ENCODE assay signal across 19 mouse cellular contexts in genomic region chr2:41498637-41499036, GRCm38 (mm10).
A peak's percentile ranks its signal among the peaks of the same experiment; 100 is the strongest.
DNase-seq lines count a peak whose midpoint lies in the region; ATAC-seq and TF ChIP-seq lines count a peak whose summit lies in the region.
"Had no signal": no experiment of that assay in that cellular context is flagged by ENCODE, and none has a peak within 500 bp of the region (broad histone marks: within the 10 kb centered on the region; RNA-seq: fewer than 3 reads in every experiment).

No protein-coding gene starts in this region.

- no peak overlapping the region for H3K4me2 ChIP-seq in forebrain, embryonic 11.5 days (ENCODE audit: low read depth, low read length, severe bottlenecking)
- no peak overlapping the region for H3K4me2 ChIP-seq in hindbrain, embryonic 14.5 days (replicated peaks)
- H3K4me2 ChIP-seq in midbrain, postnatal 0 days (ENCODE audit: low read depth, low read length, poor library complexity, severe bottlenecking): no peak overlapping the region
- H3K4me2 ChIP-seq: heart, embryonic 11.5 days; intestine, embryonic 15.5 days; kidney, embryonic 15.5 days; liver, embryonic 12.5 days had no signal

- H3K27ac ChIP-seq in forebrain, embryonic 11.5 days (ENCODE audit: low read depth, low read length): no peak overlapping the region
- no peak overlapping the region for H3K27ac ChIP-seq in forebrain, embryonic 10.5 days
- no peak overlapping the region for H3K27ac ChIP-seq in hindbrain, embryonic 14.5 days
- H3K27ac ChIP-seq in midbrain, postnatal 0 days (ENCODE audit: low read depth, low read length): no peak overlapping the region
- H3K27ac ChIP-seq: intestine, embryonic 15.5 days; kidney, embryonic 15.5 days; liver, embryonic 12.5 days had no signal

- TF ChIP-seq POLR2A in brain, embryonic 14.5 days (IDR thresholded peaks at IDR 0.05; ENCODE audit: borderline replicate concordance, extremely low read depth, insufficient read depth, insufficient read length, poor library complexity, severe bottlenecking): no peak

- no peaks in the 10 kb centered on the region for H3K27me3 ChIP-seq in forebrain, embryonic 11.5 days (ENCODE audit: control insufficient read depth, insufficient read depth, low read length)
- no peaks in the 10 kb centered on the region for H3K27me3 ChIP-seq in forebrain, embryonic 10.5 days (ENCODE audit: poor library complexity, severe bottlenecking)
- H3K27me3 ChIP-seq in hindbrain, embryonic 14.5 days (ENCODE audit: control insufficient read depth, insufficient read depth, low read length): no peaks in the 10 kb centered on the region
- H3K27me3 ChIP-seq in midbrain, postnatal 0 days (ENCODE audit: insufficient read depth, low read length): no peaks in the 10 kb centered on the region
- H3K27me3 ChIP-seq: intestine, embryonic 15.5 days; kidney, embryonic 15.5 days; liver, embryonic 12.5 days had no signal

- WGBS in forebrain, embryonic 11.5 days: 23% methylated on average over 4 of the region's 4 CpGs
- WGBS in forebrain, embryonic 10.5 days: 56% methylated on average over 4 of the region's 4 CpGs
- 34% methylated on average over 4 of the region's 4 CpGs for WGBS in hindbrain, embryonic 14.5 days
- WGBS in midbrain, postnatal 0 days: 35% methylated on average over 4 of the region's 4 CpGs

- no peaks in the 10 kb centered on the region for H3K36me3 ChIP-seq in forebrain, embryonic 11.5 days (ENCODE audit: control insufficient read depth, insufficient read depth, low read length)
- H3K36me3 ChIP-seq in forebrain, embryonic 10.5 days (replicated peaks): no peaks in the 10 kb centered on the region
- no peaks in the 10 kb centered on the region for H3K36me3 ChIP-seq in hindbrain, embryonic 14.5 days (replicated peaks; ENCODE audit: control insufficient read depth, insufficient read depth)
- H3K36me3 ChIP-seq in midbrain, postnatal 0 days (ENCODE audit: insufficient read depth, low read length): no peaks in the 10 kb centered on the region
- H3K36me3 ChIP-seq: intestine, embryonic 15.5 days; kidney, embryonic 15.5 days; liver, embryonic 12.5 days had no signal

- H3K4me1 ChIP-seq in forebrain, embryonic 11.5 days (replicated peaks; ENCODE audit: control insufficient read depth, insufficient read depth, low read length): no peaks in the 10 kb centered on the region
- peaks cover 19% of the 10 kb centered on the region for H3K4me1 ChIP-seq in forebrain, embryonic 10.5 days
- peaks cover 7% of the 10 kb centered on the region for H3K4me1 ChIP-seq in hindbrain, embryonic 14.5 days (replicated peaks; ENCODE audit: control insufficient read depth, insufficient read depth, low read length)
- no peaks in the 10 kb centered on the region for H3K4me1 ChIP-seq in midbrain, postnatal 0 days (ENCODE audit: insufficient read depth, low read length)
- H3K4me1 ChIP-seq: intestine, embryonic 15.5 days; kidney, embryonic 15.5 days; liver, embryonic 12.5 days had no signal

- H3K4me3 ChIP-seq in forebrain, embryonic 11.5 days (ENCODE audit: low read depth, low read length): no peak overlapping the region
- H3K4me3 ChIP-seq in forebrain, embryonic 10.5 days: no peak overlapping the region
- H3K4me3 ChIP-seq in hindbrain, embryonic 14.5 days (replicated peaks; ENCODE audit: low read length): no peak overlapping the region
- H3K4me3 ChIP-seq in midbrain, postnatal 0 days (ENCODE audit: low read depth, low read length): no peak overlapping the region
- H3K4me3 ChIP-seq: erythroblast, embryonic 14.5 days; intestine, embryonic 15.5 days; kidney, embryonic 15.5 days; liver, embryonic 12.5 days had no signal

- H3K9me3 ChIP-seq in forebrain, embryonic 11.5 days (ENCODE audit: control insufficient read depth, low read length): no peaks in the 10 kb centered on the region
- H3K9me3 ChIP-seq in forebrain, embryonic 10.5 days: no peaks in the 10 kb centered on the region
- H3K9me3 ChIP-seq in hindbrain, embryonic 14.5 days (ENCODE audit: control insufficient read depth, low read length): no peaks in the 10 kb centered on the region
- H3K9me3 ChIP-seq in midbrain, postnatal 0 days (ENCODE audit: low read length): no peaks in the 10 kb centered on the region
- H3K9me3 ChIP-seq: intestine, embryonic 15.5 days; kidney, embryonic 15.5 days; liver, embryonic 12.5 days had no signal

- TF ChIP-seq CTCF in brain, embryonic 14.5 days (IDR thresholded peaks at IDR 0.05; ENCODE audit: borderline replicate concordance, extremely low read depth, insufficient read depth, insufficient read length): no peak
- TF ChIP-seq CTCF in midbrain, postnatal 0 days (IDR thresholded peaks at IDR 0.05): no peak

- no peak for DNase-seq in forebrain, embryonic 11.5 days (ENCODE audit: low spot score)
- no peak for DNase-seq in forebrain, embryonic 10.5 days (ENCODE audit: extremely low spot score, low spot score)
- peak; percentile 91 for DNase-seq in brain, embryonic 14.5 days (ENCODE audit: low read depth)
- no peak for DNase-seq in hindbrain, embryonic 14.5 days (ENCODE audit: low spot score)
- DNase-seq in midbrain, postnatal 0 days (ENCODE audit: low spot score): peak; percentile 1
- no peak for DNase-seq in frontal cortex, postnatal 14 days (ENCODE audit: low spot score in 2 of 2)
- no peak for DNase-seq in spleen, postnatal 10 days (ENCODE audit: low spot score in 2 of 2)
- DNase-seq in testis, postnatal 10 days (ENCODE audit: low spot score): no peak
- DNase-seq: adrenal gland, adult 8-10 months; cerebellum, adult 18-20 months; cerebellum, postnatal 36 days; layer of hippocampus, postnatal 36 days; right cerebral cortex, postnatal 14 days; thymus, postnatal 4 days had no signal

- no peak overlapping the region for H3K9ac ChIP-seq in forebrain, embryonic 11.5 days (ENCODE audit: low read length)
- H3K9ac ChIP-seq in hindbrain, embryonic 14.5 days: no peak overlapping the region
- H3K9ac ChIP-seq in midbrain, postnatal 0 days (replicated peaks; ENCODE audit: low read length, poor library complexity, severe bottlenecking): no peak overlapping the region
- H3K9ac ChIP-seq: intestine, embryonic 15.5 days; kidney, embryonic 15.5 days; liver, embryonic 12.5 days had no signal

- peak; percentile 94 for ATAC-seq in forebrain, embryonic 11.5 days (replicated peaks; ENCODE audit: low FRiP score)
- peak; percentile 48; the same call in 1 of the 2 replicates for ATAC-seq in hindbrain, embryonic 14.5 days (ENCODE audit: low FRiP score)
- ATAC-seq in midbrain, postnatal 0 days (ENCODE audit: low FRiP score): no peak
- ATAC-seq: intestine, embryonic 15.5 days; liver, embryonic 12.5 days had no signal

Comparison
In these comparisons a context has a peak if more than half of its experiments do, and no peak if none do; other contexts are left out.
1. DNase-seq: peak in brain, embryonic 14.5 days (single experiment) and midbrain, postnatal 0 days (single experiment); none in forebrain, embryonic 11.5 days (single experiment), forebrain, embryonic 10.5 days (single experiment), hindbrain, embryonic 14.5 days (single experiment), frontal cortex, postnatal 14 days (0 of 2), spleen, postnatal 10 days (0 of 2) and testis, postnatal 10 days (single experiment).